ENCODE assay signal across 9 mouse cellular contexts in the genomic region with DNA sequence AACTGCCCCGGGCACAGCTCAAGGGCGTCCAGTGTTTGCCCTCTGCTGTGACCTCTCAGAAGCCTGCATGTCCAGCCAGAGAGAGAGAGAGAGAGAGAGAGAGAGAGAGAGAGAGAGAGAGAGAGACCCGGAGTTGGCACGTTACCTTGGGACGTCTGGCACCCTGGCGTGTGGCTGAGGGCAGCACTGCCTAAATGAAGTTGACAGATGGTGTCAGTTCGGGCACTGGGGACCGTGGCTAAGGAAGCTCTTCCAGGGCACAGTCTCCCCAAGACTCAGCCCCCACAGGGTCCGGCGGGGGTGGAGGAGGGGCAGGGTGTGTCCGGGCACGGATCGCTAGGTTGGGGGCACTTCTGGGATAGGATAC. TPM values are rescaled to one million over a fixed set of nuclear protein-coding genes. Genes with fewer than 3 reads are reported as not detected.
DNase-seq lines count a peak whose midpoint lies in the region; ATAC-seq and TF ChIP-seq lines count a peak whose summit lies in the region.
"Had no signal": no experiment of that assay in that cellular context is flagged by ENCODE, and none has a peak within 500 bp of the region (broad histone marks: within the 10 kb centered on the region; RNA-seq: fewer than 3 reads in every experiment).

No protein-coding gene starts in this region.

- no peak for TF ChIP-seq CTCF in intestine, postnatal 0 days (IDR thresholded peaks at IDR 0.05; ENCODE audit: low read depth)

- peak overlapping the region; percentile 96 for H3K4me2 ChIP-seq in heart, embryonic 15.5 days
- H3K4me2 ChIP-seq in embryonic facial prominence, embryonic 11.5 days (ENCODE audit: low read depth, low read length), result peak overlapping the region; percentile 86
- H3K4me2 ChIP-seq in intestine, postnatal 0 days (replicated peaks; ENCODE audit: low read depth), result peak overlapping the region; percentile 60
- peak overlapping the region; percentile 67 for H3K4me2 ChIP-seq in neural tube, embryonic 12.5 days (replicated peaks)

- no peak for DNase-seq in heart, adult 8-10 months (ENCODE audit: low spot score)
- no peak for DNase-seq in embryonic facial prominence, embryonic 11.5 days (ENCODE audit: low spot score)
- DNase-seq in frontal cortex, adult 2 months (ENCODE audit: extremely low spot score in 1 of 2, low spot score in 1 of 2), result no peak
- DNase-seq in gastrocnemius, postnatal 36 days, result no peak
- no peak for DNase-seq in urinary bladder, postnatal 4 days (ENCODE audit: low spot score in 2 of 2)

- H3K4me1 ChIP-seq in heart, embryonic 15.5 days (replicated peaks), result peaks cover 37% of the 10 kb centered on the region
- peaks cover 3% of the 10 kb centered on the region; the same call in 1 of the 2 replicates for H3K4me1 ChIP-seq in embryonic facial prominence, embryonic 11.5 days (ENCODE audit: control insufficient read depth, insufficient read depth, low read length)
- no peaks in the 10 kb centered on the region for H3K4me1 ChIP-seq in intestine, postnatal 0 days (replicated peaks; ENCODE audit: control insufficient read depth, insufficient read depth, low read length)
- peaks cover 32% of the 10 kb centered on the region for H3K4me1 ChIP-seq in neural tube, embryonic 12.5 days

- no peak overlapping the region for H3K27ac ChIP-seq in heart, embryonic 15.5 days
- H3K27ac ChIP-seq in embryonic facial prominence, embryonic 11.5 days (replicated peaks; ENCODE audit: low read depth, low read length), result peak overlapping the region; percentile 84; the same call in 1 of the 2 replicates
- peak overlapping the region; percentile 77 for H3K27ac ChIP-seq in intestine, postnatal 0 days (ENCODE audit: low read depth, low read length)
- H3K27ac ChIP-seq in neural tube, embryonic 12.5 days, result no peak overlapping the region

- WGBS in heart, embryonic 15.5 days, result 1% methylated on average over 13 of the region's 13 CpGs
- 1% methylated on average over 13 of the region's 13 CpGs for WGBS in embryonic facial prominence, embryonic 11.5 days
- WGBS in intestine, postnatal 0 days, result under 1% methylated on average over 13 of the region's 13 CpGs
- WGBS in neural tube, embryonic 12.5 days, result under 1% methylated on average over 13 of the region's 13 CpGs

- no peak overlapping the region for H3K9ac ChIP-seq in heart, embryonic 15.5 days
- peak overlapping the region; percentile 64 for H3K9ac ChIP-seq in embryonic facial prominence, embryonic 11.5 days (replicated peaks; ENCODE audit: low read length)
- peak overlapping the region; percentile 73 for H3K9ac ChIP-seq in intestine, postnatal 0 days (ENCODE audit: low read depth, low read length)
- no peak overlapping the region for H3K9ac ChIP-seq in neural tube, embryonic 12.5 days

- no peaks in the 10 kb centered on the region for H3K36me3 ChIP-seq in heart, embryonic 15.5 days
- H3K36me3 ChIP-seq in embryonic facial prominence, embryonic 11.5 days (replicated peaks; ENCODE audit: control insufficient read depth, insufficient read depth, low read depth, low read length), result no peaks in the 10 kb centered on the region
- no peaks in the 10 kb centered on the region for H3K36me3 ChIP-seq in intestine, postnatal 0 days (ENCODE audit: control insufficient read depth, insufficient read depth)
- H3K36me3 ChIP-seq in neural tube, embryonic 12.5 days, result no peaks in the 10 kb centered on the region
- H3K36me3 ChIP-seq: G1E had no signal

- H3K4me3 ChIP-seq in heart, embryonic 15.5 days, result peak overlapping the region; percentile 57
- peak overlapping the region; percentile 60 for H3K4me3 ChIP-seq in embryonic facial prominence, embryonic 11.5 days (ENCODE audit: low read depth, low read length)
- H3K4me3 ChIP-seq in intestine, postnatal 0 days (ENCODE audit: low read depth, low read length), result peak overlapping the region; percentile 64
- peak overlapping the region; percentile 41 for H3K4me3 ChIP-seq in neural tube, embryonic 12.5 days

- intact Hi-C loops in gastrocnemius, postnatal 36 days (cut with DNase I), result loop anchor here (10.0 kb wide), 1 partner anchor 420 kb away; no protein-coding TSS in a partner anchor

- H3K27me3 ChIP-seq in heart, embryonic 15.5 days, result peaks cover 99% of the 10 kb centered on the region
- peaks cover 82% of the 10 kb centered on the region for H3K27me3 ChIP-seq in embryonic facial prominence, embryonic 11.5 days (ENCODE audit: control insufficient read depth, insufficient read depth, low read length)
- peaks cover 99% of the 10 kb centered on the region for H3K27me3 ChIP-seq in intestine, postnatal 0 days (replicated peaks; ENCODE audit: control insufficient read depth, insufficient read depth, low read length)
- peaks cover 98% of the 10 kb centered on the region for H3K27me3 ChIP-seq in neural tube, embryonic 12.5 days (replicated peaks)

- ATAC-seq in heart, embryonic 15.5 days (replicated peaks; ENCODE audit: insufficient number of reproducible peaks, insufficient read depth, low FRiP score, low read depth), result no peak
- ATAC-seq in embryonic facial prominence, embryonic 11.5 days (replicated peaks; ENCODE audit: insufficient number of reproducible peaks, low FRiP score, low TSS enrichment, low read depth), result 0 out of 2 replicates have a peak, but pooled peaks have one; percentile 26
- peak; percentile 9; the same call in 1 of the 2 replicates for ATAC-seq in intestine, postnatal 0 days
- no peak for ATAC-seq in neural tube, embryonic 12.5 days (ENCODE audit: low FRiP score, low read depth)

- no peaks in the 10 kb centered on the region for H3K9me3 ChIP-seq in heart, embryonic 15.5 days (replicated peaks)
- H3K9me3 ChIP-seq in embryonic facial prominence, embryonic 11.5 days (replicated peaks; ENCODE audit: control insufficient read depth, low read length), result no peaks in the 10 kb centered on the region
- H3K9me3 ChIP-seq in intestine, postnatal 0 days (ENCODE audit: control insufficient read depth), result no peaks in the 10 kb centered on the region
- no peaks in the 10 kb centered on the region for H3K9me3 ChIP-seq in neural tube, embryonic 12.5 days

RNA-seq across cellular contexts. Expression of gene Foxf2, which starts 0.7 kb away (rescaled TPM):
- polyA plus RNA-seq in heart, embryonic 15.5 days (2015; fragmentation: Nextera tagmentation; extraction: Ambion mirVana), result 0.64 and 1.7 TPM in 2 replicates
- total RNA-seq in heart, adult 8-10 months (2022), result under 1 TPM in 2 of 4 experiments, not detected in 2; 0.16 to 0.19 TPM
- polyA plus RNA-seq in embryonic facial prominence, embryonic 11.5 days (2014; fragmentation: Nextera tagmentation; extraction: Ambion mirVana), result 12.3 and 14.7 TPM in 2 replicates
- 9.3 and 10.6 TPM in 2 replicates for polyA plus RNA-seq in intestine, postnatal 0 days (2015; fragmentation: Nextera tagmentation; extraction: Ambion mirVana)
- 7.1 and 7.4 TPM in 2 replicates for polyA plus RNA-seq in neural tube, embryonic 12.5 days (2016; fragmentation: Nextera tagmentation; extraction: Ambion mirVana)
- polyA plus RNA-seq in frontal cortex, adult 2 months (2012; rRNA removed), result 5.8 and 6.6 TPM in 2 replicates
- not detected for total RNA-seq in gastrocnemius, postnatal 36 days (2021)
- polyA plus RNA-seq: G1E had no signal

Comparison
In these comparisons a context has a peak if more than half of its experiments do, and no peak if none do; other contexts are left out.
1. ATAC-seq: peak in embryonic facial prominence, embryonic 11.5 days (single experiment) and intestine, postnatal 0 days (single experiment); none in heart, embryonic 15.5 days (single experiment) and neural tube, embryonic 12.5 days (single experiment).
2. H3K27ac ChIP-seq: peak in embryonic facial prominence, embryonic 11.5 days (single experiment) and intestine, postnatal 0 days (single experiment); none in heart, embryonic 15.5 days (single experiment) and neural tube, embryonic 12.5 days (single experiment).
3. H3K9ac ChIP-seq: peak in embryonic facial prominence, embryonic 11.5 days (single experiment) and intestine, postnatal 0 days (single experiment); none in heart, embryonic 15.5 days (single experiment) and neural tube, embryonic 12.5 days (single experiment).
4. Peak in every context shown above with its lines, with median percentiles within 50 percentile points of each other: H3K4me2 ChIP-seq and H3K4me3 ChIP-seq.